Mouse (Mus musculus): ENCODE data around the gene Mta1.

GRCm38 (mm10) chr12:113176960-113177725 is 79.1 kb downstream of the Mta1 start:
- TF ChIP-seq CTCF (IDR thresholded peaks at IDR 0.05; ENCODE audit: control insufficient read depth, insufficient read depth, insufficient read length) (no peak), FOSL1 (IDR thresholded peaks at IDR 0.05; ENCODE audit: insufficient read depth, low read length, poor library complexity, severe bottlenecking) (no peak), CEBPB (IDR thresholded peaks at IDR 0.05; ENCODE audit: low read depth) (no peak), USF1 (IDR thresholded peaks at IDR 0.05; ENCODE audit: low read depth) (no peak), MAX (IDR thresholded peaks at IDR 0.05) (no peak), MYOG (IDR thresholded peaks at IDR 0.05; ENCODE audit: control insufficient read depth, extremely low read depth, insufficient read length) (no peak)
